Mouse (Mus musculus) MEL (cell line): ENCODE measurements at regions not wholly inside any gene's neighbourhood (a gene's known extent, or its start where the extent isn't known, plus 50 kb on each side); places are given as distances from the start of the nearest gene placed in this dataset.

ENCODE experiments used
- DNase-seq: peaks from one replicate; pipeline ENCODE4 v3.0.0; 2011; ENCODE audit warnings: low read depth, low spot score
- H3K27ac ChIP-seq: 2 replicates; pipeline ENCODE4 v1.5.1; 2012; ENCODE audit warnings: low read depth, mild to moderate bottlenecking, control low read depth, low read length, moderate library complexity; ENCODE audit not compliant: control insufficient read depth
- H3K27me3 ChIP-seq, 2 experiments: fragments of 150-350 bp in 1 of 2; sonication (generic) in 1 of 2; 2 replicates each; pipeline ENCODE4 v1.6.1; 2012; ENCODE audit warnings: low read length in 2 of 2, mild to moderate bottlenecking in 2 of 2, improper control_type of control experiment in 1 of 2, moderate library complexity in 1 of 2; ENCODE audit not compliant: insufficient read depth in 2 of 2, control insufficient read depth in 1 of 2
- H3K36me3 ChIP-seq, 2 experiments: 2 replicates each; pipeline ENCODE4 v1.6.1; 2012 to 2014; ENCODE audit warnings: low read length in 2 of 2, improper control_type of control experiment in 1 of 2, inconsistent platforms in 1 of 2, mild to moderate bottlenecking in 1 of 2; ENCODE audit not compliant: insufficient read depth in 2 of 2, control insufficient read depth in 1 of 2
- H3K4me1 ChIP-seq, 2 experiments: fragments of 150-350 bp in 1 of 2; sonication (generic) in 1 of 2; 2 replicates each; pipeline ENCODE4 v1.6.1; 2012; ENCODE audit warnings: low read length in 2 of 2, improper control_type of control experiment in 1 of 2, mild to moderate bottlenecking in 1 of 2; ENCODE audit not compliant: insufficient read depth in 2 of 2, control insufficient read depth in 1 of 2
- H3K4me3 ChIP-seq, 2 experiments: fragments of 150-350 bp in 1 of 2; sonication (generic) in 1 of 2; 2 replicates each; pipeline ENCODE4 v1.5.1; 2012; ENCODE audit warnings: low read depth in 2 of 2, low read length in 2 of 2, mild to moderate bottlenecking in 2 of 2, moderate library complexity in 2 of 2, control low read depth in 1 of 2, improper control_type of control experiment in 1 of 2; ENCODE audit not compliant: control insufficient read depth in 1 of 2, insufficient read depth in 1 of 2
- H3K79me2 ChIP-seq: 2 replicates; pipeline ENCODE4 v1.6.1; 2012; ENCODE audit warnings: mild to moderate bottlenecking, low read length, moderate library complexity; ENCODE audit not compliant: control insufficient read depth, poor library complexity, insufficient read depth
- H3K9ac ChIP-seq: 2 replicates; pipeline ENCODE4 v1.6.1; 2012; ENCODE audit warnings: low read depth, mild to moderate bottlenecking, control low read depth, low read length, moderate library complexity; ENCODE audit not compliant: control insufficient read depth, poor library complexity, severe bottlenecking
- H3K9me3 ChIP-seq: fragments of 150-350 bp; sonication (generic); replicated peaks from 2 replicates; pipeline ENCODE4 v1.6.1; 2012; ENCODE audit warnings: mild to moderate bottlenecking, low read length, improper control_type of control experiment, moderate library complexity; ENCODE audit not compliant: insufficient read depth
- BHLHE40 ChIP-seq: IDR thresholded peaks from 2 replicates; pipeline ENCODE4 v1.6.1; 2012; ENCODE audit warnings: low read depth, mild to moderate bottlenecking, inconsistent platforms, low read length, improper control_type of control experiment, borderline replicate concordance
- CHD1 ChIP-seq: IDR thresholded peaks from 2 replicates; pipeline ENCODE4 v1.6.1; 2012; ENCODE audit warnings: low read depth, mild to moderate bottlenecking, inconsistent platforms, low read length, improper control_type of control experiment
- CHD2 ChIP-seq: IDR thresholded peaks from 2 replicates; pipeline ENCODE4 v1.6.1; 2011; ENCODE audit warnings: low read length, improper control_type of control experiment
- CTCF ChIP-seq, 3 experiments: IDR thresholded peaks in 2 of 3; conservative IDR thresholded peaks in 1 of 3; 2 replicates each; pipeline ENCODE4 v1.5.1; 2011 to 2012; ENCODE audit warnings: low read length in 3 of 3, low read depth in 2 of 3, mild to moderate bottlenecking in 2 of 3, improper control_type of control experiment in 1 of 3, inconsistent platforms in 1 of 3, mixed read lengths in 1 of 3, moderate library complexity in 1 of 3; ENCODE audit not compliant: control insufficient read depth in 1 of 3, insufficient read depth in 1 of 3, poor library complexity in 1 of 3, severe bottlenecking in 1 of 3
- ELF1 ChIP-seq: IDR thresholded peaks from 2 replicates; pipeline ENCODE4 v1.6.1; 2014; ENCODE audit warnings: low read depth, mild to moderate bottlenecking, inconsistent platforms, low read length, improper control_type of control experiment, moderate library complexity
- EP300 ChIP-seq, 2 experiments: IDR thresholded peaks; 2 replicates each; pipeline ENCODE4 v1.6.1; 2011; ENCODE audit warnings: improper control_type of control experiment in 2 of 2, low read length in 2 of 2, low read depth in 1 of 2, mild to moderate bottlenecking in 1 of 2
- ETS1 ChIP-seq: IDR thresholded peaks from 2 replicates; pipeline ENCODE4 v1.6.1; 2012; ENCODE audit warnings: low read depth, mild to moderate bottlenecking, inconsistent platforms, low read length, improper control_type of control experiment, moderate library complexity
- GABPA ChIP-seq: IDR thresholded peaks from 2 replicates; pipeline ENCODE4 v1.6.1; 2012; ENCODE audit warnings: low read depth, mild to moderate bottlenecking, inconsistent platforms, low read length, improper control_type of control experiment, moderate library complexity
- GATA1 ChIP-seq: IDR thresholded peaks from 2 replicates; pipeline ENCODE4 v1.6.1; 2011; ENCODE audit warnings: low read depth, low read length, improper control_type of control experiment
- KAT2A ChIP-seq: conservative IDR thresholded peaks from 2 replicates; pipeline ENCODE4 v1.6.1; 2012; ENCODE audit warnings: low read depth, low read length, improper control_type of control experiment, inconsistent platforms
- MAX ChIP-seq: IDR thresholded peaks from 2 replicates; pipeline ENCODE4 v1.6.1; 2011; ENCODE audit warnings: low read length, improper control_type of control experiment
- MXI1 ChIP-seq: IDR thresholded peaks from 2 replicates; pipeline ENCODE4 v1.6.1; 2011; ENCODE audit warnings: mild to moderate bottlenecking, low read depth, low read length, improper control_type of control experiment
- MYC ChIP-seq: IDR thresholded peaks from 2 replicates; pipeline ENCODE4 v1.6.1; 2011; ENCODE audit warnings: low read depth, mild to moderate bottlenecking, low read length, improper control_type of control experiment, moderate library complexity
- NELFE ChIP-seq: IDR thresholded peaks from 2 replicates; pipeline ENCODE4 v1.6.1; 2011; ENCODE audit warnings: low read depth, low read length, improper control_type of control experiment
- NRF1 ChIP-seq: IDR thresholded peaks from 2 replicates; pipeline ENCODE4 v1.6.1; 2014; ENCODE audit warnings: low read depth, mild to moderate bottlenecking, inconsistent platforms, low read length, improper control_type of control experiment, moderate library complexity; ENCODE audit not compliant: poor library complexity, insufficient read depth, severe bottlenecking
- POLR2A ChIP-seq, 2 experiments: IDR thresholded peaks; 2 replicates each; pipeline ENCODE4 v1.6.1; 2011 to 2012; ENCODE audit warnings: low read length in 2 of 2, mild to moderate bottlenecking in 2 of 2, control low read depth in 1 of 2, improper control_type of control experiment in 1 of 2, low read depth in 1 of 2, moderate library complexity in 1 of 2; ENCODE audit not compliant: control insufficient read depth in 1 of 2, insufficient read depth in 1 of 2, poor library complexity in 1 of 2
- POLR2AphosphoS2 ChIP-seq: IDR thresholded peaks from 2 replicates; pipeline ENCODE4 v1.6.1; 2011; ENCODE audit warnings: low read length, improper control_type of control experiment
- POLR2AphosphoS5 ChIP-seq: IDR thresholded peaks from 2 replicates; pipeline ENCODE4 v1.6.1; 2012; ENCODE audit warnings: low read depth, borderline replicate concordance, mild to moderate bottlenecking, inconsistent platforms, low read length, moderate library complexity, mixed read lengths
- RAD21 ChIP-seq: IDR thresholded peaks from 2 replicates; pipeline ENCODE4 v1.6.1; 2011; ENCODE audit warnings: mild to moderate bottlenecking, low read depth, low read length, improper control_type of control experiment
- SIN3A ChIP-seq: IDR thresholded peaks from 2 replicates; pipeline ENCODE4 v1.6.1; 2012; ENCODE audit warnings: low read length, improper control_type of control experiment, inconsistent platforms
- SMC3 ChIP-seq: IDR thresholded peaks from 2 replicates; pipeline ENCODE4 v1.6.1; 2011; ENCODE audit warnings: low read depth, low read length, improper control_type of control experiment
- TAL1 ChIP-seq: IDR thresholded peaks from 2 replicates; pipeline ENCODE4 v1.6.1; 2012; ENCODE audit warnings: mild to moderate bottlenecking, inconsistent platforms, low read length, moderate library complexity, mixed read lengths
- TCF12 ChIP-seq: IDR thresholded peaks from 2 replicates; pipeline ENCODE4 v1.6.1; 2014; ENCODE audit warnings: low read depth, mild to moderate bottlenecking, inconsistent platforms, low read length, improper control_type of control experiment, moderate library complexity
- ZNF384 ChIP-seq: IDR thresholded peaks from 2 replicates; pipeline ENCODE4 v1.6.1; 2012; ENCODE audit warnings: low read depth, mild to moderate bottlenecking, inconsistent platforms, low read length, improper control_type of control experiment

GRCm38 (mm10) chr7:37267404-37267803, 506.0 kb downstream of the Zfp536 start:
- no peak overlapping the region for H3K27ac ChIP-seq
- peak; percentile 10 for DNase-seq
- H3K9ac ChIP-seq: no peak overlapping the region
- no peaks in the 10 kb centered on the region for H3K27me3 ChIP-seq
- H3K4me3 ChIP-seq: no peak overlapping the region
- no peaks in the 10 kb centered on the region for H3K9me3 ChIP-seq
- no peaks in the 10 kb centered on the region for H3K4me1 ChIP-seq
- TF ChIP-seq RAD21 (peak; percentile 12), CTCF (IDR thresholded peaks at IDR 0.05 in 2 of 3, conservative IDR thresholded peaks at IDR 0.05 in 1 of 3; ENCODE audit: control insufficient read depth in 1 of 3, insufficient read depth in 1 of 3, low read depth in 2 of 3, low read length in 3 of 3, poor library complexity in 1 of 3, severe bottlenecking in 1 of 3) (peak in 2 of 3 experiments; percentile 23 to 39; a peak in 3 of 6 replicates), SMC3 (0 out of 2 replicates have a peak, but pooled peaks have one; percentile 6), ELF1 (no peak), ZNF384 (no peak)
- no peaks in the 10 kb centered on the region for H3K79me2 ChIP-seq
- no peaks in the 10 kb centered on the region for H3K36me3 ChIP-seq

GRCm38 (mm10) chr7:37270841-37271240, 502.6 kb downstream of the Zfp536 start:
- Histone ChIP-seq H3K9ac (no peak overlapping the region), H3K9me3 (no peaks in the 10 kb centered on the region), H3K79me2 (no peaks in the 10 kb centered on the region), H3K36me3 (no peaks in the 10 kb centered on the region), H3K27ac (no peak overlapping the region), H3K27me3 (no peaks in the 10 kb centered on the region), H3K4me3 (no peak overlapping the region), H3K4me1 (no peaks in the 10 kb centered on the region)
- TF ChIP-seq CHD2: no peak
- no peak for TF ChIP-seq MYC
- TF ChIP-seq POLR2AphosphoS5: no peak
- TF ChIP-seq TCF12: no peak
- TF ChIP-seq TAL1: no peak
- no peak for TF ChIP-seq ETS1
- no peak for TF ChIP-seq GATA1
- TF ChIP-seq CHD1: no peak
- TF ChIP-seq GABPA: no peak
- TF ChIP-seq POLR2AphosphoS2: no peak
- TF ChIP-seq RAD21: no peak
- no peak for DNase-seq

GRCm38 (mm10) chr7:37290018-37290417, 483.4 kb downstream of the Zfp536 start:
- no peak for TF ChIP-seq MXI1
- TF ChIP-seq CHD1: no peak
- TF ChIP-seq MAX: no peak
- TF ChIP-seq EP300 (IDR thresholded peaks at IDR 0.05; ENCODE audit: low read depth in 1 of 2, low read length in 2 of 2): no peak
- TF ChIP-seq POLR2A (IDR thresholded peaks at IDR 0.05; ENCODE audit: control insufficient read depth in 1 of 2, insufficient read depth in 1 of 2, low read depth in 1 of 2, low read length in 2 of 2, poor library complexity in 1 of 2): no peak
- TF ChIP-seq KAT2A: no peak
- TF ChIP-seq NRF1: no peak
- TF ChIP-seq BHLHE40: no peak
- no peak for TF ChIP-seq NELFE
- TF ChIP-seq SIN3A: no peak
- TF ChIP-seq RAD21: no peak
- TF ChIP-seq, all 39 proteins: peak for 0
- Histone ChIP-seq H3K9me3 (no peaks in the 10 kb centered on the region), H3K9ac (no peak overlapping the region), H3K4me3 (no peak overlapping the region), H3K27me3 (no peaks in the 10 kb centered on the region), H3K27ac (no peak overlapping the region), H3K4me1 (no peaks in the 10 kb centered on the region), H3K79me2 (no peaks in the 10 kb centered on the region), H3K36me3 (no peaks in the 10 kb centered on the region)
- DNase-seq: no peak
